Mouse (Mus musculus) CD4-positive helper T cell, adult 2 months (primary cell): ENCODE results near the gene Rhot2.

ENCODE experiments used
- DNase-seq: peaks from one replicate; pipeline ENCODE4 v3.0.0-alpha.2; 2012; ENCODE audit warnings: low read depth, missing footprints, low spot score

Rhot2 gene

DNA sequence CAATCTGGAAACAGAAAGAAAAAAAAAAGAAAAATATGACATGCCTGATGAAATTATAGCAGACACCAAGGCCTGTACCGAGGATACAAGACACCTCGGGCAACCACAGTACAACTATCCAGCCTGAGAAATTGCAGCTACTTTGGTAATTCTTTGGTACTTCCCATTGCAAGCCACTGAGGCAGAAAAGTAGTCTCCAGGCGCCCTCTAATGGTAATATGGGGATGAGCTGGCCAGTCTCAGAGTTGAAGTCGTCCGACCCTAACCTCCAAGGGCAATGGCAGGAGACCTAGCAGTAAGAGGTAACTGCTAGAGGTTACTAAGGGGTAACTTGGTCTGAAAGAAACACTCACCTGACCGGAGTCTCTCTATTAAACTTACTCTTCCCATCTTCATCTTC lies 43.6 kb downstream of the Rhot2 start:
- peak; percentile 82 for DNase-seq

DNA sequence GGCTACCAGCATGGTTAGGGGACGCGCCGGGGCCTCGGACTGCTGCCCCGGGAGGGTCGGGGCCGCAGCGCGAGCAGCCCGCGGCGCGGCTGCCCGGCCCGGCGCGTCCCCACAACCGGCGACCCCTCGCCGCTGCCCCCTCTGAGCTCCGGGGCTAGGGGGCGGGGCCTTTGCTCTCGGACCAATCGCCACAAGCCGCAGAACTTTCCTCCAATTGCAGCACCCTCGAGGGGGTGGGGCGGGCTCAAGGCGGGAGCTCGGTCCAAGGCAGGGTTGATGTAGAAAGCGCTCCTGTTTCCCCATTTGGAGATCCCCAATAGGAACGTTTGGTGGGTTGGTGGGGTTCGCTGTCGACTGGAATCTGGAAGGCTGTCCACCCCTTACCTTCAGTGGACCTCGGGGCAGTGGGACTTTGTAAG lies 47.7 kb downstream of the Rhot2 start, which contains the start of gene Metrn:
Metrn (minus strand) TSS at position 186 of the 419 bp plus-strand sequence.
- peak; percentile 84 for DNase-seq

DNA sequence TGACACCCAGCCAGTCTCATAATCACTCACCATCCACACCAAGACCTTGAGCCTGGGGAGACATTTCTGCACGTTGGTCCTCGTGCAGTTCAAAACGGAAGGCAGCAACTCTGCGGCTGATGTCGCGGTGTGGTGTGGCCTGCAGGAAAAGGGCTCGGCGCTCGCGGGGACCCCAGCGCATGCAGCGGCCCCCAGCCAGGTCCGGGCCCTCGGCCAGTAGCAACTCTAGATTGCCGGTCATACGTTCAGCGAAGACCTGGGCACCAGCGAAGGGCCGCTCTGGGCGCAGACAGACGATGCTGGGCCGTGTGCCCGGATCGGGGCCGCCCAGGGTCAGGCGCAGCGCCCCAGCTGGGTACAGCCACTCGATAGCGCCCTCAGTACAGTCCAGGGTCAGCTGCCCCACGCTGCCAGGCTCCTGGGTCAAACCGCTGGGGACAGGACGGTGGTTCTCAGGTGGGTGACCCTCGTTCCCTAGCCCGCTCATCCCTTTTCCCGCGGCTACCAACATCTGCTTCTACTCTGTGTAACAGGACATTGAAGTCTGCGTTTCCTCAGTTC lies 48.4 kb downstream of the Rhot2 start:
- no peak for DNase-seq

- no peak for DNase-seq
These were observed 49.0 kb downstream of the Rhot2 start, which contains the start of gene AC134908.4 for GRCm38 (mm10) chr17:25795609-25796092. Gene AC134908.4 (minus strand): TSS chr17:25795659.

GRCm38 (mm10) chr17:25794998-25795397 lies 49.7 kb downstream of the Rhot2 start:
- no peak for DNase-seq

DNA sequence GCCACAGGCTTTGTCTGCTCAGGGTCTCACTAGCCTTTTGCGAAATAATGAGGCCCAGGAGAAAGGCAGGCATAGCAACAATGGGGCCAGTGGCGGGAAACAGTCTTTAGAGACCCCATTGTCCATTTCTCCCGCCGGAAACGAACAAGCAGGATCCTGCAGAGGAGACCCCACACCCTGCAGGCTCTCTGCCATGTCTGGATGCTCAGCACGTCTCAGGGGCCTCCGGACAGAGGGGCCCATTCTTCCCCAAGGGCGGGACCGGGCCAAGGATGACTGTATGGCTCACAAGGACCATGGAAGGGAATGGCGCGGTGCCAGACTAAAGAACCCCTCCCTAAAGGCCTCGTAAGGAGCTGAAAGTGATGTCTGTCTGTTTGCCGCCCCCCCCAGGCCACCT lies 50.5 kb downstream of the Rhot2 start:
- no peak for DNase-seq

- DNase-seq: peak; percentile 88
These were observed 52.0 kb downstream of the Rhot2 start, which contains the start of gene Fam173a for GRCm38 (mm10) chr17:25792615-25793014. Gene Fam173a (minus strand): TSS chr17:25792901.

GRCm38 (mm10) chr17:25791843-25792527 lies 52.7 kb downstream of the Rhot2 start:
- DNase-seq: peak; percentile 90

DNA sequence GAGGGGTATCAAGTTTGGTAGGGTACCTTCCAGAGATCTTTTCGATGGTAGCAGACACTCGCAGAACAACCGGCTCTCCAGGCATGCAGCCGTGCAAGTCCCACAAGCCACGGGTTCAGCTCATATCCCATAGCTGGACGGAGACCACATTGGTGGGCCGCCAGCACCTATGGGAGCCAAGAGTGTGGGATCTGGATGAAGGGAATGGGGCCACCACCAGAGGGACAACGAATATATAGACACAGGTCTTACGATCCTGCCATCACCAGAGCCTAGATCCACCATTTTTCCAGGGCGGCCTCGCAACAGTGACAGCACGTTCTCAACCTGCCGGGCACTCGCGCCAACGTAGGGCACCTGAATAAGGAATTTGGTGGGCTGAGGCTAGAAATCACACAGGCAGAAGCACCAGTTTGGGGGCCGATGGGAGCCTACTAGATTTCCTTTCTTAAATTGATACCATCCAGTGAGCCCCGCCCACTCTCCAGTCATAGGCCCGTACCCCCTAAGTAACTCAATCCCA lies 53.3 kb downstream of the Rhot2 start:
- no peak for DNase-seq
